ENCODE assay signal across 8 mouse cellular contexts in genomic region chr8:84713381-84713780, GRCm38 (mm10). TPM values are rescaled to one million over a fixed set of nuclear protein-coding genes. Genes with fewer than 3 reads are reported as not detected.
DNase-seq lines count a peak whose midpoint lies in the region; ATAC-seq and TF ChIP-seq lines count a peak whose summit lies in the region.

No protein-coding gene starts in this region.

- no peak overlapping the region for H3K4me3 ChIP-seq in kidney, embryonic 15.5 days (replicated peaks)
- H3K4me3 ChIP-seq in embryonic facial prominence, embryonic 14.5 days (ENCODE audit: low read depth, low read length), result no peak overlapping the region
- no peak overlapping the region for H3K4me3 ChIP-seq in hindbrain, postnatal 0 days (ENCODE audit: low read length)
- H3K4me3 ChIP-seq in myocyte, result no peak overlapping the region

- peak overlapping the region; percentile 12; the same call in 1 of the 2 replicates for H3K4me2 ChIP-seq in kidney, embryonic 15.5 days
- peak overlapping the region; percentile 21; the same call in 1 of the 2 replicates for H3K4me2 ChIP-seq in embryonic facial prominence, embryonic 14.5 days (ENCODE audit: low read depth, low read length)
- H3K4me2 ChIP-seq in hindbrain, postnatal 0 days (ENCODE audit: low read depth, low read length), result no peak overlapping the region
- peak overlapping the region; percentile 68 for H3K4me2 ChIP-seq in myocyte (ENCODE audit: low read depth)

- H3K36me3 ChIP-seq in kidney, embryonic 15.5 days, result peaks cover 11% of the 10 kb centered on the region; the same call in 1 of the 2 replicates
- H3K36me3 ChIP-seq in embryonic facial prominence, embryonic 14.5 days (ENCODE audit: control insufficient read depth, insufficient read depth, low read length), result peaks cover 57% of the 10 kb centered on the region
- H3K36me3 ChIP-seq in hindbrain, postnatal 0 days (ENCODE audit: insufficient read depth, low read length), result no peaks in the 10 kb centered on the region; the same call in 1 of the 2 replicates
- H3K36me3 ChIP-seq in myocyte (ENCODE audit: control insufficient read depth, insufficient read depth), result peaks cover 9% of the 10 kb centered on the region

- no peak for TF ChIP-seq POLR2A in myocyte (IDR thresholded peaks at IDR 0.05; ENCODE audit: insufficient read length, low read depth)

- no peak for TF ChIP-seq CTCF in hindbrain, postnatal 0 days (IDR thresholded peaks at IDR 0.05; ENCODE audit: low read depth)

- H3K79me2 ChIP-seq in myocyte (ENCODE audit: control insufficient read depth, insufficient read depth), result no peaks in the 10 kb centered on the region

- H3K27me3 ChIP-seq in kidney, embryonic 15.5 days, result peaks cover 70% of the 10 kb centered on the region
- peaks cover 4% of the 10 kb centered on the region for H3K27me3 ChIP-seq in embryonic facial prominence, embryonic 14.5 days (replicated peaks; ENCODE audit: control insufficient read depth, insufficient read depth, low read length)
- H3K27me3 ChIP-seq in hindbrain, postnatal 0 days (ENCODE audit: insufficient read depth, low read length), result no peaks in the 10 kb centered on the region
- H3K27me3 ChIP-seq in myocyte (ENCODE audit: control insufficient read depth, insufficient read depth, insufficient read length), result no peaks in the 10 kb centered on the region

- no peak for DNase-seq in kidney, postnatal 25 days
- peak; percentile 39 for DNase-seq in embryonic facial prominence, embryonic 14.5 days (ENCODE audit: low spot score)
- DNase-seq in hindbrain, postnatal 0 days (ENCODE audit: low spot score), result no peak
- DNase-seq in embryo, embryonic 9.5 days (ENCODE audit: extremely low spot score), result no peak
- DNase-seq in gastrocnemius, adult 18-20 months (ENCODE audit: low spot score), result no peak
- DNase-seq in cerebellum, adult 11 months, result no peak

- H3K27ac ChIP-seq in kidney, embryonic 15.5 days, result peak overlapping the region; percentile 90
- H3K27ac ChIP-seq in embryonic facial prominence, embryonic 14.5 days (replicated peaks; ENCODE audit: low read depth, low read length), result peak overlapping the region; percentile 93
- peak overlapping the region; percentile 77 for H3K27ac ChIP-seq in hindbrain, postnatal 0 days

- ATAC-seq in kidney, embryonic 15.5 days (replicated peaks; ENCODE audit: low FRiP score), result no peak
- no peak for ATAC-seq in embryonic facial prominence, embryonic 14.5 days (ENCODE audit: low read depth)
- ATAC-seq in hindbrain, postnatal 0 days, result no peak

- H3K9me3 ChIP-seq in kidney, embryonic 15.5 days (replicated peaks), result no peaks in the 10 kb centered on the region
- no peaks in the 10 kb centered on the region for H3K9me3 ChIP-seq in embryonic facial prominence, embryonic 14.5 days (ENCODE audit: control insufficient read depth, low read length)
- no peaks in the 10 kb centered on the region for H3K9me3 ChIP-seq in hindbrain, postnatal 0 days (ENCODE audit: low read length)

- 29% methylated on average over 4 of the region's 4 CpGs for WGBS in kidney, embryonic 15.5 days
- WGBS in embryonic facial prominence, embryonic 14.5 days, result 43% methylated on average over 4 of the region's 4 CpGs
- 41% methylated on average over 4 of the region's 4 CpGs for WGBS in hindbrain, postnatal 0 days

- no peak overlapping the region for H3K9ac ChIP-seq in kidney, embryonic 15.5 days
- peak overlapping the region; percentile 38 for H3K9ac ChIP-seq in embryonic facial prominence, embryonic 14.5 days (ENCODE audit: low read depth, low read length)
- no peak overlapping the region for H3K9ac ChIP-seq in hindbrain, postnatal 0 days (replicated peaks; ENCODE audit: low read length)

- no peak overlapping the region for H3ac ChIP-seq in myocyte (ENCODE audit: control insufficient read depth, insufficient read length)

- H3K4me1 ChIP-seq in kidney, embryonic 15.5 days, result peaks cover 63% of the 10 kb centered on the region
- peaks cover 58% of the 10 kb centered on the region for H3K4me1 ChIP-seq in embryonic facial prominence, embryonic 14.5 days (ENCODE audit: control insufficient read depth, insufficient read depth, low read length)
- H3K4me1 ChIP-seq in hindbrain, postnatal 0 days (ENCODE audit: insufficient read depth, low read length), result peaks cover 14% of the 10 kb centered on the region

TF ChIP-seq in myocyte, 11 proteins besides CTCF, POLR2A, EP300 and RAD21:
- TF ChIP-seq TCF12 (IDR thresholded peaks at IDR 0.05; ENCODE audit: insufficient read depth, poor library complexity, severe bottlenecking) (no peak), MAX (IDR thresholded peaks at IDR 0.05; ENCODE audit: low read depth) (no peak), CEBPB (IDR thresholded peaks at IDR 0.05; ENCODE audit: insufficient read depth, poor library complexity, severe bottlenecking) (no peak), E2F4 (IDR thresholded peaks at IDR 0.05; ENCODE audit: insufficient read depth) (no peak), SRF (IDR thresholded peaks at IDR 0.05; ENCODE audit: control insufficient read depth, insufficient read length, low read depth) (no peak), MYOG (IDR thresholded peaks at IDR 0.05; ENCODE audit: control insufficient read depth in 1 of 3, insufficient read depth in 1 of 3, insufficient read length in 2 of 3, low read depth in 2 of 3) (no peak), POLR2AphosphoS2 (IDR thresholded peaks at IDR 0.05; ENCODE audit: insufficient read length, low read depth) (no peak), MYOD1 (IDR thresholded peaks at IDR 0.05; ENCODE audit: control insufficient read depth in 1 of 3, insufficient read length in 2 of 3, low read depth in 2 of 3) (no peak), USF1 (IDR thresholded peaks at IDR 0.05; ENCODE audit: low read depth) (no peak)

RNA-seq across cellular contexts. Expression of gene G430095P16Rik, which starts 9.4 kb away (rescaled TPM):
- polyA plus RNA-seq in kidney, embryonic 15.5 days (2015; fragmentation: Nextera tagmentation; extraction: Ambion mirVana), result 1.9 and 2.3 TPM in 2 replicates
- 2.0 and 2.7 TPM in 2 replicates for polyA plus RNA-seq in embryonic facial prominence, embryonic 14.5 days (2014; fragmentation: Nextera tagmentation; extraction: Ambion mirVana)
- total RNA-seq in hindbrain, postnatal 0 days (2014; rRNA removed), result 1.2 TPM in 1 of 2 replicates, not detected in the other
- polyA plus RNA-seq in hindbrain, postnatal 0 days (2015; fragmentation: Nextera tagmentation; extraction: Ambion mirVana), result 1.1 and 1.7 TPM in 2 replicates
- polyA plus RNA-seq in myocyte (2012; fragmentation: generic; extraction: Trizol), result 9.4 TPM
- total RNA-seq in gastrocnemius, adult 18-20 months (2021), result under 1 TPM; 0.34 to 0.45 TPM

RNA-seq across cellular contexts. Expression of gene Lyl1, which starts 12.1 kb away (rescaled TPM):
- 7.6 and 7.8 TPM in 2 replicates for polyA plus RNA-seq in kidney, embryonic 15.5 days (2015; fragmentation: Nextera tagmentation; extraction: Ambion mirVana)
- 5.8 and 6.8 TPM in 2 replicates for polyA plus RNA-seq in embryonic facial prominence, embryonic 14.5 days (2014; fragmentation: Nextera tagmentation; extraction: Ambion mirVana)
- 1.7 and 7.8 TPM in 2 replicates for total RNA-seq in hindbrain, postnatal 0 days (2014; rRNA removed)
- 2.0 and 2.3 TPM in 2 replicates for polyA plus RNA-seq in hindbrain, postnatal 0 days (2015; fragmentation: Nextera tagmentation; extraction: Ambion mirVana)
- not detected for polyA plus RNA-seq in myocyte (2012; fragmentation: generic; extraction: Trizol)
- 1 to 10 TPM in 1 of 2 experiments, under 1 TPM in 1; 0.73 to 1.6 TPM for total RNA-seq in gastrocnemius, adult 18-20 months (2021)

RNA-seq across cellular contexts. Expression of gene Nacc1, which starts 25.7 kb away (rescaled TPM):
- polyA plus RNA-seq in kidney, embryonic 15.5 days (2015; fragmentation: Nextera tagmentation; extraction: Ambion mirVana), result 23.9 and 25.6 TPM in 2 replicates
- 19.7 and 20.1 TPM in 2 replicates for polyA plus RNA-seq in embryonic facial prominence, embryonic 14.5 days (2014; fragmentation: Nextera tagmentation; extraction: Ambion mirVana)
- 110 and 129 TPM in 2 replicates for total RNA-seq in hindbrain, postnatal 0 days (2014; rRNA removed)
- 13.8 and 14.9 TPM in 2 replicates for polyA plus RNA-seq in hindbrain, postnatal 0 days (2015; fragmentation: Nextera tagmentation; extraction: Ambion mirVana)
- polyA plus RNA-seq in myocyte (2012; fragmentation: generic; extraction: Trizol), result 56.1 TPM
- total RNA-seq in gastrocnemius, adult 18-20 months (2021), result 10 to 100 TPM; 19.3 to 22.8 TPM

RNA-seq across cellular contexts. Expression of gene Trmt1, which starts 27.3 kb away (rescaled TPM):
- 68.7 and 73.8 TPM in 2 replicates for polyA plus RNA-seq in kidney, embryonic 15.5 days (2015; fragmentation: Nextera tagmentation; extraction: Ambion mirVana)
- polyA plus RNA-seq in embryonic facial prominence, embryonic 14.5 days (2014; fragmentation: Nextera tagmentation; extraction: Ambion mirVana), result 55.8 and 73.2 TPM in 2 replicates
- total RNA-seq in hindbrain, postnatal 0 days (2014; rRNA removed), result 69.5 and 93.3 TPM in 2 replicates
- polyA plus RNA-seq in hindbrain, postnatal 0 days (2015; fragmentation: Nextera tagmentation; extraction: Ambion mirVana), result 71.2 and 79.2 TPM in 2 replicates
- 94.4 TPM for polyA plus RNA-seq in myocyte (2012; fragmentation: generic; extraction: Trizol)
- 10 to 100 TPM; 47.0 to 51.4 TPM for total RNA-seq in gastrocnemius, adult 18-20 months (2021)

RNA-seq across cellular contexts. Expression of gene Ier2, which starts 50.7 kb away (rescaled TPM):
- 73.4 and 80.3 TPM in 2 replicates for polyA plus RNA-seq in kidney, embryonic 15.5 days (2015; fragmentation: Nextera tagmentation; extraction: Ambion mirVana)
- 45.9 and 50.3 TPM in 2 replicates for polyA plus RNA-seq in embryonic facial prominence, embryonic 14.5 days (2014; fragmentation: Nextera tagmentation; extraction: Ambion mirVana)
- total RNA-seq in hindbrain, postnatal 0 days (2014; rRNA removed), result 12.5 and 13.3 TPM in 2 replicates
- 20.9 TPM in 2 replicates for polyA plus RNA-seq in hindbrain, postnatal 0 days (2015; fragmentation: Nextera tagmentation; extraction: Ambion mirVana)
- polyA plus RNA-seq in myocyte (2012; fragmentation: generic; extraction: Trizol), result 75.7 TPM
- 1 to 10 TPM; 4.7 to 8.3 TPM for total RNA-seq in gastrocnemius, adult 18-20 months (2021)
